Mouse (Mus musculus): ENCODE data around the gene Akap10.

- TF ChIP-seq CTCF (conservative IDR thresholded peaks at IDR 0.05; ENCODE audit: low read length) (no peak), NANOG (IDR thresholded peaks at IDR 0.05; ENCODE audit: borderline replicate concordance, low read length) (no peak)
Observed at GRCm38 (mm10) chr11:61967034-61967433, 37.0 kb upstream of the Akap10 start.
